7 mouse cellular contexts compared by ENCODE assay signal in genomic region chr13:111807105-111807595, GRCm38 (mm10). TPM values are rescaled to one million over a fixed set of nuclear protein-coding genes. Genes with fewer than 3 reads are reported as not detected.
DNase-seq lines count a peak whose midpoint lies in the region; ATAC-seq lines count a peak whose summit lies in the region.

No protein-coding gene starts in this region.

- no peaks in the 10 kb centered on the region; the same call in 1 of the 2 replicates for H3K4me1 ChIP-seq in embryonic facial prominence, embryonic 11.5 days (ENCODE audit: control insufficient read depth, insufficient read depth, low read length)
- H3K4me1 ChIP-seq in hindbrain, embryonic 14.5 days (replicated peaks; ENCODE audit: control insufficient read depth, insufficient read depth, low read length) = peaks cover 25% of the 10 kb centered on the region
- H3K4me1 ChIP-seq in midbrain, embryonic 10.5 days = peaks cover 43% of the 10 kb centered on the region

- H3K27ac ChIP-seq in embryonic facial prominence, embryonic 11.5 days (replicated peaks; ENCODE audit: low read depth, low read length) = no peak overlapping the region
- peak overlapping the region; percentile 99; the same call in 1 of the 2 replicates for H3K27ac ChIP-seq in hindbrain, embryonic 14.5 days
- H3K27ac ChIP-seq in midbrain, embryonic 10.5 days (replicated peaks) = peak overlapping the region; percentile 97

- H3K9ac ChIP-seq in embryonic facial prominence, embryonic 11.5 days (replicated peaks; ENCODE audit: low read length) = peak overlapping the region; percentile 28; the same call in 1 of the 2 replicates
- peak overlapping the region; percentile 89 for H3K9ac ChIP-seq in hindbrain, embryonic 14.5 days

- H3K27me3 ChIP-seq in embryonic facial prominence, embryonic 11.5 days (ENCODE audit: control insufficient read depth, insufficient read depth, low read length) = no peaks in the 10 kb centered on the region
- H3K27me3 ChIP-seq in hindbrain, embryonic 14.5 days (ENCODE audit: control insufficient read depth, insufficient read depth, low read length) = 0 out of 2 replicates have a peak, but pooled peaks cover 3% of the 10 kb centered on the region
- H3K27me3 ChIP-seq in midbrain, embryonic 10.5 days (ENCODE audit: low read depth, poor library complexity, severe bottlenecking) = peaks cover 21% of the 10 kb centered on the region

- no peak for ATAC-seq in embryonic facial prominence, embryonic 11.5 days (replicated peaks; ENCODE audit: insufficient number of reproducible peaks, low FRiP score, low TSS enrichment, low read depth)
- no peak for ATAC-seq in hindbrain, embryonic 14.5 days (ENCODE audit: low FRiP score)

- H3K4me2 ChIP-seq in embryonic facial prominence, embryonic 11.5 days (ENCODE audit: low read depth, low read length) = peak overlapping the region; percentile 93
- peak overlapping the region; percentile 93 for H3K4me2 ChIP-seq in hindbrain, embryonic 14.5 days (replicated peaks)

- no peaks in the 10 kb centered on the region for H3K9me3 ChIP-seq in embryonic facial prominence, embryonic 11.5 days (replicated peaks; ENCODE audit: control insufficient read depth, low read length)
- no peaks in the 10 kb centered on the region for H3K9me3 ChIP-seq in hindbrain, embryonic 14.5 days (ENCODE audit: control insufficient read depth, low read length)
- no peaks in the 10 kb centered on the region for H3K9me3 ChIP-seq in midbrain, embryonic 10.5 days (replicated peaks)

- peak overlapping the region; percentile 93 for H3K4me3 ChIP-seq in embryonic facial prominence, embryonic 11.5 days (ENCODE audit: low read depth, low read length)
- H3K4me3 ChIP-seq in hindbrain, embryonic 14.5 days (replicated peaks; ENCODE audit: low read length) = peak overlapping the region; percentile 96
- peak overlapping the region; percentile 81 for H3K4me3 ChIP-seq in midbrain, embryonic 10.5 days

- DNase-seq in spleen, postnatal 36 days (ENCODE audit: low spot score in 2 of 2) = peak; percentile 61 to 64
- DNase-seq in spleen, postnatal 14 days (ENCODE audit: low spot score in 2 of 2) = no peak
- DNase-seq in embryonic facial prominence, embryonic 11.5 days (ENCODE audit: low spot score) = peak; percentile 45
- no peak for DNase-seq in hindbrain, embryonic 14.5 days (ENCODE audit: low spot score)
- no peak for DNase-seq in midbrain, embryonic 10.5 days (ENCODE audit: low spot score)
- DNase-seq in urinary bladder, adult 18-20 months (ENCODE audit: low spot score in 2 of 2) = no peak
- no peak for DNase-seq in right cerebral cortex, postnatal 4 days

- WGBS in embryonic facial prominence, embryonic 11.5 days = under 1% methylated on average over 11 of the region's 11 CpGs
- 1% methylated on average over 11 of the region's 11 CpGs for WGBS in hindbrain, embryonic 14.5 days
- WGBS in midbrain, embryonic 10.5 days = under 1% methylated on average over 11 of the region's 11 CpGs

- no peaks in the 10 kb centered on the region for H3K36me3 ChIP-seq in embryonic facial prominence, embryonic 11.5 days (replicated peaks; ENCODE audit: control insufficient read depth, insufficient read depth, low read depth, low read length)
- no peaks in the 10 kb centered on the region for H3K36me3 ChIP-seq in hindbrain, embryonic 14.5 days (replicated peaks; ENCODE audit: control insufficient read depth, insufficient read depth)
- no peaks in the 10 kb centered on the region for H3K36me3 ChIP-seq in midbrain, embryonic 10.5 days

RNA-seq across cellular contexts. Expression of gene Map3k1, which starts 1.6 kb away (rescaled TPM):
- polyA plus RNA-seq in embryonic facial prominence, embryonic 11.5 days (2014; fragmentation: Nextera tagmentation; extraction: Ambion mirVana) = 16.8 and 17.9 TPM in 2 replicates
- polyA plus RNA-seq in hindbrain, embryonic 14.5 days (2014; fragmentation: Nextera tagmentation; extraction: Ambion mirVana) = 14.0 and 14.7 TPM in 2 replicates
- polyA plus RNA-seq in midbrain, embryonic 10.5 days (2016; fragmentation: Nextera tagmentation; extraction: Ambion mirVana) = 10.5 and 10.7 TPM in 2 replicates

Comparison
In these comparisons a context has a peak if more than half of its experiments do, and no peak if none do; other contexts are left out.
1. DNase-seq: peak in spleen, postnatal 36 days (2 of 2) and embryonic facial prominence, embryonic 11.5 days (single experiment); none in spleen, postnatal 14 days (0 of 2), hindbrain, embryonic 14.5 days (single experiment), midbrain, embryonic 10.5 days (single experiment), urinary bladder, adult 18-20 months (0 of 2) and right cerebral cortex, postnatal 4 days (single experiment).
2. Peak in every context shown above with its lines, with median percentiles within 50 percentile points of each other: H3K4me3 ChIP-seq.